Mouse (Mus musculus): ENCODE measurements around the gene Llph. TPM values are rescaled to one million over a fixed set of nuclear protein-coding genes. Genes with fewer than 3 reads are reported as not detected.

Gene Llph
- total RNA-seq, 2 experiments from 2014 or later = 11.4 to 12.8 TPM

DNA sequence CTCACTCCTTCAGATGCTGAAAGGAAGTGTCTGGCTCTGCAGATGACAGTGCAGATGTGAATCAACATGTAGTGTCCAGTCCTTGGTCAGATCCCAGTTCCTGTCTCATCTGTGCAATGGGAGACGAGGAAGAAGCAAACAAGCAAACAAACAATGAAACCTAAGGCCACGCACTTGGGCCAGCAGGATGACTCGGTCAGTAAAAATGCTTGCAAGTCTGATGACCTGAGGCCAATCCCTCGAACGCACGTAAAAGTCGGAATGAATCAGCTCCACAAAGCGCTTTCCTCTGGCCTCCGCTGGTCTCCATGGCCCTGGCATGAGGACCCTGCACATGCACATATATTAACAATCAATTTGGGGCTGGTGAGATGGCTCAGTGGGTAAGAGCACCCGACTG, 7.9 kb upstream of the Llph start:
- no peak for DNase-seq

GRCm38 (mm10) chr10:120219578-120220359, 7.1 kb upstream of the Llph start:
- DNase-seq = no peak

- DNase-seq = no peak
These were observed 6.1 kb upstream of the Llph start for GRCm38 (mm10) chr10:120220776-120221175.

GRCm38 (mm10) chr10:120231718-120232117, 4.8 kb downstream of the Llph start:
- no peak for DNase-seq

DNA sequence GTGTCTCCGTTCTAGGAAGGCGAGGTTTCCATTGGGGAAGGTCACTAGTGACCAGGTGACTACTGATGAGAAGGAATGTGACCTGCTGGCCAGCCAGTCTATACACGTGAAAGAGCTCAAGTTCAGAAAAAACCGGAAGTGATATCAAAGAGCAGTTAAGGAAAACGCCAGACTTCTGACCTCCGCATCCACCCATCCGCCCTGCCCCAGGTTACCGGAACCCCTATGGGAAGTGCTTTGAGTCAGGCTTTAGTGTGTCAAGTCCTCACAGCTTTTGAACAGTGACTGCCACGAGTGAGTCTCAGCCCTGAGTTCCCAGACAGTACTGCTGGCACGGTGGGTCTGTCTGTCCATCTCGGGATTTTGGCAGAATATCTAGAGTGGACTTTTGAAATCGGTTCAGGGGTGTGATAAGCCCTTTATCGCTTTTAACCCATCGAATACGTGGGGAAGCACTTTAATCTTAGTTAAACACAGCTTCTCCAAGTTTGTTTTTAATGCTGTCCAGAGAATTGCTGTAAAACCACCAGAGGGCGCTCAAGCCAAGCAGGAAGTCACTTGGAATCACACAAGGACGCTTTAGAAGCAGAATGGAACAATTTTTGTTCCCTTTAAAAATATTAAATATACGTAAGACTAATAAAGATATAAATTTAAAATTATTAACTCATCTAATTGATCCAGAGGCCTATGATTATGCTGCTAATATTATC, 6.9 kb downstream of the Llph start:
- no peak for DNase-seq

GRCm38 (mm10) chr10:120236855-120237254, 10.0 kb downstream of the Llph start:
- DNase-seq = no peak

DNA sequence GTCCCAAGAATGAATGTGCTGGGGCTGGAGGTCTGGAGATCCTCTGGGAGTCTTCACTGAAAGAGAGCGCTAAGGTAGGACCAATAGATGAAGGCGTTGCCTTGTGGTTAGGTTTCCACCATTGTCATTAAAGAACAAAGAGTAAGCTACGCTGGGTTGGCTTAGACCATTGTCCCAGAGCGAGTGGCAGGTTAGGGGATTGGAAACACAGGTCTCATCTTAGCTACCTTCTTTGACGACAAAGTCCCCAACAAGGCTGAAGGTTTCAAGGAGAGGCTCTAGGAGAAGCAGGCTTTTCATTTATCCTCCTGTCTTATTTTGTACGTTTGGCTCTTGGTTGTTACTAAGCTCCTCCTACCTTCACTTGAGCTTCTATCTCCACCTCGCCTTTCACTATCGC, 11.4 kb downstream of the Llph start:
- no peak for DNase-seq

DNA sequence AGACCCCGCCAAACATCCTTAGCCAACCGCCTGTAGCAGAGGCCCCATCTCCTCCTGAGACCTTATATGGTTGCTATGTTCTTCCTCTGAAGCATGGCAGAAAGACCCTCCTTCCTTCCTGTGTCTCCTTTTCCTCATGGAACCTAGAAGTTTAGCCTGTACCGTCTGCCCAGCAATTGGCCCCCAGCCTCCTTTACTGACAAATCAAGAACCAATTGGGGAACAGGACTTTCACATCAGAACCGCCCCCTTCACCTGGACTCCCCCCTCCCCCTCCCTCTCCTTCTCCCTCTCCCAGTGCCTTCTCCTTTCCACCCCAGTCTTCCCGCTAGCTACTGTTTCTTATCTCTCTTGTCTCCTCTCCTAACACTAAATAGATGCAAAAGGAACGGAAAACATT, 12.6 kb downstream of the Llph start:
- DNase-seq = no peak

DNA sequence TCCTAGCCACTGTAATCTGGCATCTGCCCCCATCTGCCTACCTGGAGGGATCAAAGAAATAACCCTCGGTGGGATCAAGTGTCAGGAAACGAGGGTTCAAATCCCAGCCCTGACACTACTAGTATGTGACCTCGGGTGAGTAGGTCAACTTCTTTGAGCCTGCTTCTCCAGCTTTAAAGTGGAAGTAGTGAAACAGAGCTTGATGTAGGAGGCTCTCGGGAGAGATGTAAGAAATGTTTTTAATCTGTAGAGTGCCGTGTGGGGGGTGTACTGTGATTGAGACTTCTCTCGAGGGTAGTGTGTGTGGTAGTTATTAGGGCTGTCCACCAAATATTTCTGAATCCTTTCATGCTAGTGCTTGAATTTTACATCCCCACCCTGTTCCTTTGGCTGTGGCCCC, 15.6 kb downstream of the Llph start:
- DNase-seq = no peak

GRCm38 (mm10) chr10:120245681-120246080, 18.8 kb downstream of the Llph start:
- no peak for DNase-seq

- DNase-seq = peak; percentile 19
These were observed 20.3 kb downstream of the Llph start for GRCm38 (mm10) chr10:120246994-120247750.

- DNase-seq = no peak
These were observed 24.2 kb downstream of the Llph start for GRCm38 (mm10) chr10:120250911-120251683.

GRCm38 (mm10) chr10:120251791-120252190, 24.9 kb downstream of the Llph start:
- DNase-seq = no peak

GRCm38 (mm10) chr10:120252800-120253199, 25.9 kb downstream of the Llph start:
- DNase-seq = no peak

DNA sequence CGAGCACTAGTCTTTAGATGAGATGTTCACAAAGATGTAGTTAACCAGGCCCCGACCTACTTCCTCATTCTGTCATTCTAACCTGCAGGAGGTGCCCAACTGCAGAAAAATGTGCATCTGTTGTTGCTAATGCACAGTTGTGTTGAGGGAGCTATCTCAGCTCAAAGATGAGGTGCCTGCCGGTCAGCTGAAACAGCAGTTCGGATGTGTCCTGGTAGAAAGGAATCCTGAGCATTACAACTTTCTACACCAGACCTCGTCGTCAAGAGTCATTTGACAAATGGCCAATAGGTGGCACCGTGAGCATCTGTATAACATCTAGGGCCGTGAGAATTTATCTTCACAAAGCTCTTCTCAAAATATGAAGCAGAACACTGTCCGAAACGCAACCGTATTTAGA, 30.4 kb downstream of the Llph start:
- DNase-seq = no peak

DNA sequence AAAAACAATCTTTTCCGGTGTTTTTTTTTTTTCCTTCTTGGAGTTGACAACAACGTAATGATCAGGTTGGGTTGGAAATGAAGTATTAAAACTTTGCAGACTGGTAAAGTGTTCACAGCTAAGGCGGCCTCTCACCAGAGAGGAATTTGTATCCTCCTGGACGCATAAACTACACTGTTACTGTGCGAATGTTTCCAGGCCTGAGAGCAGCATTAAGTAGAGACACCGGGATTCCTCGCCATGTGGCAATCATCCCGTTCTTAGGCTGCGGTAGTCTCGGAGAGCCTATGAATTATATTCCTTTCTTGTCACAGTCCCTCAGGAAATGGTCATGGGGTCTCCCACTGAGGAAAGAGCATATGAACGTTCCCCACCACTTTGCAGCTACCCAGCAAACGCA, 40.9 kb downstream of the Llph start:
- no peak for DNase-seq

DNA sequence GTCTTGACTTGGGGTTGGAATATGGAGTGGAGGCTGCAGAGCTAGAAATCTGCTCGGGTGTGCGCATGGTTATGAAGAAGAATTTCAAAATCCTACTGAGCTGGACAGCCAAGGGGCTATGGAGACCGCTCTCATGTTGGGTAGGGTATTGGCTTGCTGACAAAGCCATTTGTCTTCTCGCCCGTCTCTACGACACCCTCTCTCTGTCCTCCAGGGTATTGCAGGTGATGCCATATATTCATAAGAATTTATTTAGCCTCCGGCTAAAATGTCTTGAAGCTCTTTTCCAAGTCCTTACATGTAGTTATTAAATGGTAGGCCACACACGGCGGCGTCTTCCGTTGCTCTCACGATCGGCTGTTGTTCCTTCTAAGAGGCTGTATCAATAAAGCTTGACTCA, 43.1 kb downstream of the Llph start:
- no peak for DNase-seq

DNA sequence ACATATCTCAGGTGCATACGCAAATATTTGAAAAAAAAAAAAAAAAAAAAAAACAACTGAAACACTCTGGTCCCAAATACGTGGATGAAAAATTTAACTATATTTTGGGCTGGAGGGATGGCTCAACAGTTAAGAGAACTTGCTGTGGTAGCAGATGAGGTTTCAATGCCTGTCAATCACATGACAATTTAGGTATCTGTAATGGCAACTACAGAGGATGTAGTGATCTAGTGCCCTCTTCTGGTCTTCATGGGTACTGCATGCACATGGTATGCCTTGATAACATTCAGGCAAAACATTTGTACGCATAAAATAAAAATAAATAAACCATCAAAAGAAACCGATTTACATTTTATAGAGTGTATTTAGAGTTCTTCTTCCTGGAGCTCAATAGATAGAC, 43.9 kb downstream of the Llph start:
- DNase-seq = no peak

- DNase-seq = no peak
These were observed 44.4 kb downstream of the Llph start for GRCm38 (mm10) chr10:120271318-120271717.

- DNase-seq = no peak
These were observed 45.0 kb downstream of the Llph start for GRCm38 (mm10) chr10:120271879-120272269.

DNA sequence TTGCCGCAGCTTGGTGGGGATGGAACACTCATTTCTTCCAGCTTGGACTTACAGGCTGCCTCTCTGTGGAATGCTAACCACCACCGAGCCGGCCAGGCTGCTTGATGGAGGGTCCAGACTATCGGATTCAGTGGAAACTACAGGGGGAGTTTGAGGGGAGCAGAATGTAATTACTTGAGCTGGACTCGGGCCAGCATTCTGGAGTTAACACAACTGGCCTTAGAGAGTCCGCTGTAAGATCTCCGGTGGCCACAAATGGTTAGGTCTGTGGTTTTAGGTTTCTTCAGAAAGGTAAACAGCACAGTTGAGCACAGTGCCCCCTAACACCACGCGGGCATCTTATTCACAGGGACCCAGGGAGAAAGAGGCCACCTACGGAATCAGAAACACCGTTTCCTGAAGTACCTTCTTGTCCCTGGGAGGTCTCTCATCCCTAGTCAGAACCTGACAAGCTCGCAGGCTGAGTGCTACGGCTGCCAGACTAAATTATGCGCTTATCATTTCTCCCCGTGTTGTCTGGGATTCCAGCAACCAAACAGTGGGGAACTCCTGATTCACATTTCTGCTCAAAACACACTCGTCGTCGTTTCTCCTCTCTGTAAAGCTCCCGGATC, 45.5 kb downstream of the Llph start:
- no peak for DNase-seq

DNA sequence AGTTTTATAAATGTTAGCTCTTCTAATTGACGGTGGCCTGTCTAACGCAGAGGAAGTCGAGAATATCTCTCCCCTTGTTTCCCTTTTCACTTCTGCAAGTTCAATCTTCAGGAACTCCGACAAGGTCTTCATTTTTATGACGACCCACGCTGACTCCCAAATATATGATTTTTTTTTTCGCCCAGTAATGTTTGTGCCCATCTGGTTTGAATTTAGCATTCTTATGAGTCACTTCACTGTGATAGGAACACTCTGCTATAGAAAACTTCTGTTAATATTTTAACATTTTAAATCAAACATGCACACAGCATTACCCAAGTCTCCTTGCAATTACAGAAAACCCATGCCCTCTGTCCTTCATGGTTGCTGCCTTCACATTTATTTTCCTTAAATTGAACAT, 46.5 kb downstream of the Llph start:
- no peak for DNase-seq

All from gastrocnemius, postnatal 25 days (tissue).